Mouse (Mus musculus) neural tube, embryonic 14.5 days (tissue): ENCODE measurements at regions not wholly inside any gene's neighbourhood (a gene's known extent, or its start where the extent isn't known, plus 50 kb on each side); places are given as distances from the start of the nearest gene placed in this dataset.

Experiments
- ATAC-seq: fragments of 200-750 bp; cut with Nextera tagmentation; 2 replicates; pipeline ENCODE4 v1.8.0; 2017; ENCODE audit warnings: low read depth, mild to moderate bottlenecking, moderate TSS enrichment, moderate library complexity
- H3K27ac ChIP-seq: fragments of 300-500 bp; sonication (generic); 2 replicates; pipeline ENCODE4 v1.5.1; 2014; ENCODE audit warnings: low read depth, mild to moderate bottlenecking, control low read depth, low read length, moderate library complexity, mixed read lengths
- H3K27me3 ChIP-seq: fragments of 300-500 bp; sonication (generic); 2 replicates; pipeline ENCODE4 v1.6.1; 2014; ENCODE audit warnings: low read length; ENCODE audit not compliant: control insufficient read depth, insufficient read depth
- H3K36me3 ChIP-seq: fragments of 300-500 bp; sonication (generic); 2 replicates; pipeline ENCODE4 v1.6.1; 2014; ENCODE audit warnings: low read length, mixed read lengths; ENCODE audit not compliant: control insufficient read depth, insufficient read depth
- H3K4me1 ChIP-seq: fragments of 300-500 bp; sonication (generic); 2 replicates; pipeline ENCODE4 v1.6.1; 2014; ENCODE audit warnings: low read length; ENCODE audit not compliant: control insufficient read depth, insufficient read depth
- H3K4me2 ChIP-seq: fragments of 300-500 bp; sonication (generic); 2 replicates; pipeline ENCODE4 v1.6.1; 2014; ENCODE audit warnings: mild to moderate bottlenecking, low read depth, low read length, control low read depth
- H3K4me3 ChIP-seq: fragments of 300-500 bp; sonication (generic); 2 replicates; pipeline ENCODE4 v1.5.1; 2014; ENCODE audit warnings: low read depth, low read length, control low read depth, mixed read lengths
- H3K9ac ChIP-seq: fragments of 300-500 bp; sonication (generic); replicated peaks from 2 replicates; pipeline ENCODE4 v1.6.1; 2014; ENCODE audit warnings: low read depth, mild to moderate bottlenecking, control low read depth, low read length, mixed read lengths
- H3K9me3 ChIP-seq: fragments of 300-500 bp; sonication (generic); 2 replicates; pipeline ENCODE4 v1.6.1; 2016; ENCODE audit warnings: low read length; ENCODE audit not compliant: control insufficient read depth
- WGBS: fragments of 180-500 bp; shearing (Covaris S2); extraction: QIAGEN DNeasy Blood & Tissue Kit; methylation state at CpG from one replicate; pipeline ENCODE4 v1.1.7; 2014; 5-methylcytosine and 5-hydroxymethylcytosine counted together

GRCm38 (mm10) chr3:104303577-104303976 is 83.4 kb upstream of the Magi3 start:
- Histone ChIP-seq H3K36me3 (no peaks in the 10 kb centered on the region), H3K4me1 (no peaks in the 10 kb centered on the region), H3K27ac (no peak overlapping the region), H3K4me2 (no peak overlapping the region), H3K27me3 (no peaks in the 10 kb centered on the region), H3K4me3 (no peak overlapping the region), H3K9me3 (no peaks in the 10 kb centered on the region), H3K9ac (no peak overlapping the region)
- 67% methylated on average over 7 of the region's 7 CpGs for WGBS
- no peak for ATAC-seq

GRCm38 (mm10) chr3:104300201-104300600 is 80.0 kb upstream of the Magi3 start:
- H3K27me3 ChIP-seq, result no peaks in the 10 kb centered on the region
- no peak overlapping the region for H3K4me2 ChIP-seq
- no peaks in the 10 kb centered on the region for H3K36me3 ChIP-seq
- WGBS, result 82% methylated on average over 5 of the region's 5 CpGs
- no peaks in the 10 kb centered on the region for H3K9me3 ChIP-seq
- no peaks in the 10 kb centered on the region for H3K4me1 ChIP-seq
- H3K4me3 ChIP-seq, result no peak overlapping the region
- no peak; the same call in 1 of the 2 replicates for ATAC-seq
- H3K27ac ChIP-seq, result no peak overlapping the region
- no peak overlapping the region for H3K9ac ChIP-seq

- H3K27ac ChIP-seq, result no peak overlapping the region
- no peaks in the 10 kb centered on the region for H3K9me3 ChIP-seq
- WGBS, result 32% methylated on average over 4 of the region's 4 CpGs
- no peaks in the 10 kb centered on the region for H3K36me3 ChIP-seq
- ATAC-seq, result no peak; the same call in 1 of the 2 replicates
- no peak overlapping the region for H3K4me3 ChIP-seq
- H3K9ac ChIP-seq, result no peak overlapping the region
- no peaks in the 10 kb centered on the region for H3K4me1 ChIP-seq
- H3K4me2 ChIP-seq, result no peak overlapping the region
- H3K27me3 ChIP-seq, result no peaks in the 10 kb centered on the region
These were observed 78.7 kb upstream of the Magi3 start for GRCm38 (mm10) chr3:104298878-104299277.

- Histone ChIP-seq H3K9me3 (no peaks in the 10 kb centered on the region), H3K27me3 (no peaks in the 10 kb centered on the region), H3K4me1 (no peaks in the 10 kb centered on the region), H3K9ac (no peak overlapping the region), H3K27ac (no peak overlapping the region), H3K4me2 (no peak overlapping the region), H3K4me3 (no peak overlapping the region), H3K36me3 (no peaks in the 10 kb centered on the region)
- WGBS, result 81% methylated on average over 2 of the region's 2 CpGs
- no peak for ATAC-seq
These were observed 78.2 kb upstream of the Magi3 start for GRCm38 (mm10) chr3:104298409-104298808.

GRCm38 (mm10) chr3:104297112-104297511 is 76.9 kb upstream of the Magi3 start:
- 70% methylated on average over 6 of the region's 6 CpGs for WGBS
- no peaks in the 10 kb centered on the region for H3K9me3 ChIP-seq
- ATAC-seq, result no peak
- no peak overlapping the region for H3K4me3 ChIP-seq
- H3K9ac ChIP-seq, result no peak overlapping the region
- H3K27ac ChIP-seq, result no peak overlapping the region
- no peaks in the 10 kb centered on the region for H3K27me3 ChIP-seq
- no peak overlapping the region for H3K4me2 ChIP-seq
- H3K36me3 ChIP-seq, result no peaks in the 10 kb centered on the region
- no peaks in the 10 kb centered on the region for H3K4me1 ChIP-seq

GRCm38 (mm10) chr3:104295856-104296255 is 75.7 kb upstream of the Magi3 start:
- Histone ChIP-seq H3K36me3 (no peaks in the 10 kb centered on the region), H3K27ac (no peak overlapping the region), H3K9me3 (no peaks in the 10 kb centered on the region), H3K4me3 (no peak overlapping the region), H3K4me2 (no peak overlapping the region), H3K27me3 (no peaks in the 10 kb centered on the region), H3K4me1 (no peaks in the 10 kb centered on the region), H3K9ac (no peak overlapping the region)
- 79% methylated on average over 9 of the region's 9 CpGs for WGBS
- no peak for ATAC-seq

GRCm38 (mm10) chr3:104295015-104295719 is 75.0 kb upstream of the Magi3 start:
- WGBS, result 52% methylated on average over 8 of the region's 8 CpGs
- H3K36me3 ChIP-seq, result no peaks in the 10 kb centered on the region
- H3K4me2 ChIP-seq, result no peak overlapping the region
- H3K27me3 ChIP-seq, result no peaks in the 10 kb centered on the region
- H3K4me3 ChIP-seq, result no peak overlapping the region
- no peak overlapping the region for H3K9ac ChIP-seq
- no peaks in the 10 kb centered on the region for H3K4me1 ChIP-seq
- H3K9me3 ChIP-seq, result no peaks in the 10 kb centered on the region
- no peak overlapping the region for H3K27ac ChIP-seq
- no peak for ATAC-seq

GRCm38 (mm10) chr3:104293869-104294268 is 73.7 kb upstream of the Magi3 start:
- no peaks in the 10 kb centered on the region for H3K27me3 ChIP-seq
- no peak overlapping the region for H3K4me2 ChIP-seq
- WGBS, result 56% methylated on average over 3 of the region's 3 CpGs
- H3K27ac ChIP-seq, result no peak overlapping the region
- ATAC-seq, result no peak
- no peak overlapping the region for H3K9ac ChIP-seq
- H3K4me3 ChIP-seq, result no peak overlapping the region
- no peaks in the 10 kb centered on the region for H3K4me1 ChIP-seq
- H3K9me3 ChIP-seq, result no peaks in the 10 kb centered on the region
- no peaks in the 10 kb centered on the region for H3K36me3 ChIP-seq

GRCm38 (mm10) chr3:104288970-104289680 is 69.0 kb upstream of the Magi3 start:
- Histone ChIP-seq H3K4me3 (no peak overlapping the region), H3K4me1 (no peaks in the 10 kb centered on the region), H3K9ac (no peak overlapping the region), H3K36me3 (no peaks in the 10 kb centered on the region), H3K4me2 (no peak overlapping the region), H3K27me3 (no peaks in the 10 kb centered on the region), H3K27ac (no peak overlapping the region), H3K9me3 (no peaks in the 10 kb centered on the region)
- 73% methylated on average over 5 of the region's 5 CpGs for WGBS
- no peak for ATAC-seq
